Mouse (Mus musculus): ENCODE data around the gene Dennd1c. TPM values are rescaled to one million over a fixed set of nuclear protein-coding genes. Genes with fewer than 3 reads are reported as not detected.
A peak's percentile ranks its signal among the peaks of the same experiment; 100 is the strongest.

The Dennd1c gene
- polyA plus RNA-seq, 1 experiment: 5.4 TPM

DNA sequence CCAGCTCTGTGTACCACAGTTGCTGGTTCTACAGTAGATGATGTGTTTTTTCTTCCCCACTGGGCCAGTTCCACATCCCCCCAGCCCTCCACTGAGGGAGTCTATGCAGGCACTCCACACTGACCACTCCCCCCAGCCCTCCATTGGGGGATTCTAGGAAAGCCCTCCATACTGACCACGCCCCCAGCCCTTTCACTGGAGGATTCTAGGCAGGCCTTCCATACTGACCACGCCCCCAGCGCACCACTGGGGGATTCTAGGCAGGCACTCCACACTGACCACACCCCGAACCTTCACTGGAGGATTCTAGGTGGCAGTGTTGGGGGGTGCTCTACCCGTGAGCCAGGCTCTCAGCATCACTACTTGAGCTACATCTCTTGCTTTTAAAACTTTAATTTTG lies 30.9 kb downstream of the Dennd1c start:
- DNase-seq (ENCODE audit: low read depth): no peak

DNA sequence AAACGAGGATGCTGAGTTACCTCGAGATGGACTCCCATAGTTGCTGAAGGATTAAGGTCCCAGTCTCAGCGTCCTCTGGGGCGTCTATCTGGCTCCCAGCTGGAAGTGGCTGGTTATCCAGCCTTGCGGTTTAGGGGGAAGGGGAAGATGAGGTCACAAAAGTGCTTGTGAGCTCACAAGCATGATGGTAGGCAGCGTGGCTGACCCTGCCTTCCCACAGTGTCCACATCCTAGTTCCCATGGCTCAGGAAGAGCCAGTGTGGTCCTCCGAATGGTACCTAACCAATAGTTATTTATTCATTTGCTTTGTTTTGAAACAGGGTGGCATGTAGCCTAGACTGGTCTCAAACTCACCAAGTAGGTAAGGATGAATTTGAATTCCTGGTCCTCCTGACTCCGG lies 36.8 kb downstream of the Dennd1c start, which contains the start of gene Slc25a41:
Slc25a41 (minus strand) TSS at position 101 of the 400 bp plus-strand sequence.
- no peak for DNase-seq (ENCODE audit: low read depth)

DNA sequence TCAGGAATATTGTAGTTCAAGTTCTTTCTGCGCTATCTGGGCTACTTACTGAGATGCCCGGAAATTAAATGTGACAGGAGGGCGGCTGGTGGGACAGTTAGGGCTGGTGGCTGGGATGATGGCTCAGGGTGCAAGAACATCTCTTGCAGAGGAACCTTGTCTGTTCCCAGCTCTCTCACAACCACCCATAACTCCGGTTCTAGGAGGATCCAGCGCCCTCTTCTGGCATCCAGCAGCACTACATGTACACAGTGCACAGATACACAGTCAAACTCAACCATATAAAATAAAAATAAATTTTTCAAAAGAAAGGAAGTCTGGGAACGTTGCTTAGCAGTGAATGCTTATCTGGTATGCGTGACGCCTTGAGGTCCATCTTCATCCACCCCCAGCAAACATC lies 39.3 kb downstream of the Dennd1c start:
- DNase-seq (ENCODE audit: low read depth): no peak

DNA sequence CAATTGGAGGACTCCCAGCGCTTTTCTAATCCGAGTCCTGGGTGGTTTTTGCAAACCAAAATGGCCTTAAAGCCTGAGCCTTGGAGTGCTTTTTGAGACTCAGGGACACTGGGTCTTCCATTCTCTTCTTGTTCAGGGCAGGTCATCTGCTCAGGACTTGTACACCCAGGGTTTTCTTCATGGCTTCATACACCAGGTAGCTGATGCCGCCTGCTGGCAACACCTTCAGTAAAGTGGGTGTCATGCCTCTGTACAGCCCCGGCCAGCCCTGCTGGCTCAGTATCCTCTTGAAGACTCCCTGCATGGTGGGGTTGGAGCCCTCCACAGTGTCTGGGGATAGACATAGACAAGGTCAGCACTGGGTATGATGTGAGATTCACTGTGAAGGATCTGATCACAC lies 45.5 kb downstream of the Dennd1c start:
- no peak for DNase-seq (ENCODE audit: low read depth)

DNA sequence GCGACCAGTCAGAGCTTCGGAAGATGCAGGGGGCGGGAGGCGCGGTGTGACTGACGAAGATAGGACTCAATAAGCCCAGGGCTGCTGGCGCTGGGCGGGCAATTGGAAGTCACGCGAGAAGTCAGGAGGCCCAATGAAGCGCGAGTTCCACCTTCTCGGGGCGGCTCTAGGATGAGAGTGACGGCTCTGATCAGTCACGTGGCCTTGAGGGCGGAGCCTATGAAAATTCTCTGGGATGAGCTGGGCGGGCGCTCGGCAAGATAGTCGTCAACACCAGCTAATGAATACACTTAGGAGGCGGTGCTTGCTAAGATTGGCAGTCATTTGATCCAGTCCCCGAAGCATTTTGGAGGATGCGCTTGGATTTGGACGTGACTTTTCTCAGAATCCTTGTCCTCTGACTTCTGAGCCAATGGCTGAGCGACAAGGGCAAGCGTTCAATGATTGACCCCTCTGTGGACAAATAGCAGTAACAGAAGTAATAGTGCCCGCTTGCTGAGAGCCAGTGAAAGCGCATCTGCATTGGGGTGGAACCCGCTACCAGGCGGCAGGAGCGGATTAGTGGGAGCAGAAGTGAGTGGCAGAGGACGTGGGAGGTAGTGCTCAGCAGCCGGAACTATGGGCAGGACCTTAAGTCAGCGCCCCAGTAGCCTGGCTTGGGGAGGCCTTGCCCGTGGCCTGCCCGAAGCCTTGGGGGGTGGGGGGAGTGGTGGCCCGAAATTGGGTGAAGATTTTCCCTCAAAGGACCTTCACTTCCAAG lies 46.5 kb downstream of the Dennd1c start:
- peak; percentile 100 for DNase-seq (ENCODE audit: low read depth)

- no peak for DNase-seq (ENCODE audit: low read depth)
These were observed 47.2 kb downstream of the Dennd1c start, which contains the start of gene Khsrp for GRCm38 (mm10) chr17:57030931-57031660. Gene Khsrp, minus strand, starts transcription at chr17:57031522.

- no peak for DNase-seq (ENCODE audit: low read depth)
These were observed 48.6 kb downstream of the Dennd1c start for GRCm38 (mm10) chr17:57029691-57030090.

DNA sequence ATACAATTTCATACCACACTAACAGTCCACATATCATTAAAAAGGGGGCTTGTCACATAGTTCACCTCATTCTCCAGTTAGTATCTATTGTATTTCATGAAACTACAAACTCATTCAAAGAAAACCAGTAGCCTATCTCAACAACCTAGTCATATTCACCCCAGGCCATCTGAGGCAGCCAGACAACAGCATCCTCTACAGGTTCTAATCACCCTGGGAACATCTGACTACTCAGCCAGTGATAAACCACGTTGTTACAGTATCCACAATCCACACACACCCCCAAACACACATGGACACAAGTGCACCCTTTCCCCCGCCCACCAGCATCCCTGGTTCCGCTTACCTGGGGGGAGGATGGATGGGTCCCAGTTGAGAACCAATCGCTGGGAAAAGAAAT lies 50.8 kb downstream of the Dennd1c start:
- DNase-seq (ENCODE audit: low read depth): no peak

DNA sequence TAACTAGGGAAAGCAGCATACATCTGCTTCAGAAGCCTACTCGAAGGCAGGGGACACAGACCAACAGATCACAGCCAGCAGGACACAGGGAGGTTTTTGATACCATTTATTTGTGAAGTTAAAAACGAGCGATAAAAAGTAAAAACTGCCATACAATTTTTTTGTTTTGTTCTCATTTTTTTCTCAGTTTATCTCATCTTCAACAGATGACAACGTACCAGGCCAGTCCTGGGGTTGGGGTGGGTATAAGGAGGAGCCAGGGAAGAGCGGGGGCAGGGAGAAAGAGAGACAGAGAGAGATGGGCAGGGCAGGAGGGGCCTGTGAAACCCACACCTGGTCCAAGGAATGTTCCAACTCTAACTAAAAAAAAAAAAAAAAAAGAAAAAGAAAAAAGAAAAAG lies 57.4 kb downstream of the Dennd1c start:
- no peak for DNase-seq (ENCODE audit: low read depth)

- no peak for DNase-seq (ENCODE audit: low read depth)
These were observed 58.6 kb downstream of the Dennd1c start for GRCm38 (mm10) chr17:57019693-57020092.

Other genes starting within 250 kb of the Dennd1c start
- gene Rfx2, start 247.5 kb downstream of the Dennd1c start, polyA plus RNA-seq (2012; rRNA removed): 11.2 and 13.1 TPM in 2 replicates
- 0.74 and 1.5 TPM in 2 replicates for gene Acsbg2, start 204.1 kb downstream of the Dennd1c start, polyA plus RNA-seq (2012; rRNA removed)
- gene 1700061G19Rik, start 203.0 kb downstream of the Dennd1c start, polyA plus RNA-seq (2012; rRNA removed): 0.23 and 0.38 TPM in 2 replicates
- 33.6 and 36.4 TPM in 2 replicates for gene Mllt1, start 143.1 kb downstream of the Dennd1c start, polyA plus RNA-seq (2012; rRNA removed)
- gene Acer1, start 96.4 kb downstream of the Dennd1c start, polyA plus RNA-seq (2012; rRNA removed): not detected in 2 replicates
- 171 and 183 TPM in 2 replicates for gene Clpp, start 88.2 kb downstream of the Dennd1c start, polyA plus RNA-seq (2012; rRNA removed)
- 32.3 and 38.3 TPM in 2 replicates for gene Alkbh7, start 81.2 kb downstream of the Dennd1c start, polyA plus RNA-seq (2012; rRNA removed)
- gene Pspn, start 78.5 kb downstream of the Dennd1c start, polyA plus RNA-seq (2012; rRNA removed): not detected in 2 replicates
- 32.5 and 37.8 TPM in 2 replicates for gene Gtf2f1, start 67.2 kb downstream of the Dennd1c start, polyA plus RNA-seq (2012; rRNA removed)
- gene Gm17949, start 67.0 kb downstream of the Dennd1c start, polyA plus RNA-seq (2012; rRNA removed): 0.20 and 0.47 TPM in 2 replicates
- 44.9 and 61.6 TPM in 2 replicates for gene Khsrp, start 47.0 kb downstream of the Dennd1c start, polyA plus RNA-seq (2012; rRNA removed)
- gene Slc25a41, start 36.9 kb downstream of the Dennd1c start, polyA plus RNA-seq (2012; rRNA removed): 0.12 and 0.29 TPM in 2 replicates
- 38.7 and 47.6 TPM in 2 replicates for gene Crb3, start 19.4 kb downstream of the Dennd1c start, polyA plus RNA-seq (2012; rRNA removed)
- 49.0 and 61.9 TPM in 2 replicates for gene Slc25a23, start 18.7 kb downstream of the Dennd1c start, polyA plus RNA-seq (2012; rRNA removed)
- gene Tubb4a, start 9.3 kb upstream of the Dennd1c start, polyA plus RNA-seq (2012; rRNA removed): 2.5 and 4.3 TPM in 2 replicates
- 0.55 and 0.58 TPM in 2 replicates for gene Tnfsf9, start 26.8 kb upstream of the Dennd1c start, polyA plus RNA-seq (2012; rRNA removed)
- not detected in 2 replicates for gene Cd70, start 71.3 kb upstream of the Dennd1c start, polyA plus RNA-seq (2012; rRNA removed)
- gene Tnfsf14, start 115.7 kb upstream of the Dennd1c start, polyA plus RNA-seq (2012; rRNA removed): 0.24 and 0.32 TPM in 2 replicates
- 194 and 273 TPM in 2 replicates for gene C3, start 149.6 kb upstream of the Dennd1c start, polyA plus RNA-seq (2012; rRNA removed)
- 77.8 and 78.2 TPM in 2 replicates for gene Gpr108, start 169.9 kb upstream of the Dennd1c start, polyA plus RNA-seq (2012; rRNA removed)
- 27.5 and 33.1 TPM in 2 replicates for gene Trip10, start 170.9 kb upstream of the Dennd1c start, polyA plus RNA-seq (2012; rRNA removed)
- gene Vav1, start 200.6 kb upstream of the Dennd1c start, polyA plus RNA-seq (2012; rRNA removed): 2.9 and 3.1 TPM in 2 replicates